Mouse (Mus musculus): ENCODE data around the gene Calcrl. TPM values are rescaled to one million over a fixed set of nuclear protein-coding genes. Genes with fewer than 3 reads are reported as not detected.
A peak's percentile ranks its signal among the peaks of the same experiment; 100 is the strongest.
"Not testable (repeated sequence)": the region's sequence is repeated elsewhere in the genome, so short reads cannot be mapped to it uniquely, and the experiment has no call there.

Calcrl gene
- total RNA-seq, 2 experiments from 2014 or later = 11.5 to 15.0 TPM

DNA sequence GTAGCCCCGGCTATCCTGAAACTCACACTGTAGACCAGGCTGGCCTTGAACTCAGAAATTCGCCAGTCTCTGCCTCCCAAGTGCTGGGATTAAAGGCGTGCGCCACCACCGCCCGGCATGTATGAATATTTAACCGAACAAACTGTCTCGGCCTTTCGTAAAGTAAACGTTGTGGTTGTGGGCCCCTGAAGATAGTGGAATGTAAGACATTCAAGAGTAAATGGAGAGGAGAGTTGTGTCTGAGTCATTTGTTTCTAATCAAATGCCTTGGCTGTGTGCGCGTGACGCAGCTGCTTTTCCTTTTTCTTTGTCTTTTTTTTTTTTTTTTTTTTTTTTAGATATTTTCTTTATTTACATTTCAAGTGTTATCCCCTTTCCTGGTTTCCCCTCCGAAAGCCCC is 36.7 kb downstream of the Calcrl start:
- not testable (repeated sequence) for DNase-seq

DNA sequence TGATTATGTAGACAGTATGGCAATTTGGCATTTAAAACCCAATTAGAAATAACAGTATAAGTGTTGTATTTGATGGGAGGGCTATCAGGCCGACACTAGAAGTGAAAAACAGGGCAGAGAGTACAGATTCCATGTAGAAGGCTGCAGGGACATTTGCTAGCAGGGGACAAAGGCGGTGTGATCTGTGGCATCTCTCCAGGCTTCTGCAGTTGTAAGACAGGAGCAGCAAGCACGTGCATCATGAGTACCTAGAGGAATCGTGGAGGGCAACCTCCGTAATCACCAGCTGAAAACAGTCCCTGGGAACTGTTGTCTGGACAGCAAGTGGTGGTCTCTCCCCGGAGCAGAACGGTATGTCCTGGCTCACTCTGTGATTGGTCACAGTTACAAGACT is 37.2 kb downstream of the Calcrl start:
- DNase-seq = no peak

DNA sequence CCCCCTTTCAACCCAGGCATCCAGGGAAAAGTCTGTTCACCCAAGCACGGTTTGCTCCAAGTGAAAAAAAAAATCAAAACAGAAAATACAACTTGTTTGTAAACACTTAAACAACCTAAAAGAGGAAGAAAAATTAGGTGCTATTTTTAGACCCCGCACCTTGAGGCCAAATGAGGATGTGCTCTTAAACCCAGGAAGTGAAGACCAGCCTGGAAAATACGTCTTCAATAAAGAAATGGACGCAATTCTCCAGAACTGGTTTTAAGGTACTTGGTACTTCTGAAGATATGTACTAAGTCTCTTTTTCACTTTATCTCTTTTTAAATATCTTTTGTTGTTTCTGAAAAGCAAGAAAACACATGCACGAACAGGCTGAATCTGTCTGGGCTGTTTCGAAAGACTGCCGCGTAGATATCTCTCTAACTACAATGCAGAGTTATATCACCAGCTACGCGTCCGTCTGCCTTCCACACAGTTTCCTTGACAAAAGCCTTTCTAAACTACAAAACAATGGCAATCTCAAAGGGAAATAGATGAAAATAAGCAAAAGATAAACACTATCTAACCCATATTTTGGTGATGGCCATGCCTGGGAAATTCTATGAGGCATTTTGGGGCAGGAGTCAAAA is 37.7 kb downstream of the Calcrl start:
- DNase-seq = no peak

DNA sequence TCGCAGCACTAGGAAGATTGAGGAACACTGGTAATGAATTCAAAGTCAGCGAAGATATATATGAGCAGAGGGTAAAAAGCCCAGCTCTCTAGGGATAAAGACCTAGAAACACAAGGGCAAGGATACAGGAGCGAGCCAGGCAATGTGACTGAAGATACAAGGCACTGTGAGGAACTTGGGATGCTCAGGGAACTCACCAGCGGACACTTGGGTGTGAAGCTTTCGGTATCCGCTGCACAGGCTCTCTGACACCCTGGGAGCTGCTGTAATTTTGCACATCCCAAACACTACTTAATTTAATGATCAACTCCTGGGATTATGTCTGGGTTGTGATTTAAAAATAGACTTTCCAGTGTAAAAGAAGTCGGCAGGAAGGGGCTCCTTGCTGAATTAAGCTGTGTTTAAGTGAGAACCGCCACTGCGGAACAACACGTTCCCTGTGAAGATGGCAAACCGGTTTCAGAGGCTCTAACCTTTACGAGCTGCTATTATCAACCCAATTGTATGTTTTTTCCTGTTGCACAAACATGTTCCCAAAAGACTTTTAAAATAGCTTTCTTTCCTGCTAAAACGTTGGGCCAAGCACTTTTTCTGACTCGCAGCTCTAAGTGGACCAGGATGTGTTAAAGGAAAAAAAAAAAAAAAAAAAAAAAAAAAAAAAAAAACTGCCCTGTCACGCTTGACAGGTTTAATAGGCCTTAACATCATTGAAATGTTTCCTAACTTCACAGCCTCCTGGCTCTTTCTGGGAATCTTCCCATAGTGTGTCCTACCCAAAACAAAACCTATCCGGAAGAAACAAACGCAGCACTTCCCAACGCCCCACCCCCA is 38.4 kb downstream of the Calcrl start:
- peak; percentile 25 for DNase-seq

DNA sequence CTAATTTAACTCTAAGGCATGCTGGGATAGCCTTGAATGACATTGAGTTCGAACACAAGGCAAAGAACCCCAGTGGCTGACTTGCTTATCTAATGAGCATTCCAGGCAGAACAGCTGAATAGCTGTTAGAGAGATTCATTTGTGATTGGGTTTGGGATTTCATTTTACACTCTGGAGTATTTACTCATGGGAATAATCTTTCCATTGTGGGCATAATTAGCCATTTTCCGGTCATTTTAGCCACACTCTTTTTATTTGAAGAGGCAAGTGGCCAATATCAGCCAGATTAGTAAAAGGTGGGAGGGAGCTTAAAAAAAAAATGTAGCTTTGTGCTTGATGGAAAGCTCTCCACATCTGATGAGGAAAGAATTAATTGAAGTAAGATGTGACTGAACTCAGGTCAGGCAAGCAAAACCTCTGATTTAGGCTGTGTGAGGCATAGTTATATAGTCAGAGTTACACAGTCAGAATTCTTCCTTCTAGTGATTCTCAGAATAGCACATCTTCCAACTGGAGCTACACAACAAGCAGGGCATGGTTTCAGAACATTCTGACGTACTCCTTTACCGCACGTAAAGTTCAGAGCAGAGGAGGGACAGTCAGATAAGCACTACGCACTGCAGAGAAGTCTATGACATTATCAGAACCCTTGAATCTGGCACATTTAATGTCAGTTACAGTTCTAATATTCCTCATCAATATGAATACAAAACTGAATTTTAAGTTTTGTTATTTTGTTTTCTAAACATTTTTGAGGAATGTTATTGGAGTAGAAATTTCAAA is 40.1 kb downstream of the Calcrl start:
- DNase-seq = no peak

DNA sequence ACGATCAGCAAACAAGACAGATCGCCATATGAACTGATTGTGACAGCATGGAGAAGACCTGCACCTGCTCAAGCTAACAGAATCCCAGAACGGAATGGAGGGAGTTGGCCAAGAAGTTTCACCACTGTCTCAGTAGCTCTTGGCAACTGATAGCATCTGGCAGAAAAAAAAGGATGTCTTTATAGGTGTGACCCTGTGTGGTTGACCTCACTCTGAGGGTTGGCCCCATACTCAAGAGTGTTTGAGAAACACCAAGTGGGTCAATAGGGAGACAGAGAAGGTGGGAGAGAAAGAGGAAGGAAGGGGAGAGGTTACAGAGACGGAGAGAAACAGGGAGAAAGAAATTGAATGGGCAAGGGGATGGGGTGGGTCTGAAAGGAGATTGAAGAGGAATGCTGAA is 41.4 kb downstream of the Calcrl start:
- no peak for DNase-seq

DNA sequence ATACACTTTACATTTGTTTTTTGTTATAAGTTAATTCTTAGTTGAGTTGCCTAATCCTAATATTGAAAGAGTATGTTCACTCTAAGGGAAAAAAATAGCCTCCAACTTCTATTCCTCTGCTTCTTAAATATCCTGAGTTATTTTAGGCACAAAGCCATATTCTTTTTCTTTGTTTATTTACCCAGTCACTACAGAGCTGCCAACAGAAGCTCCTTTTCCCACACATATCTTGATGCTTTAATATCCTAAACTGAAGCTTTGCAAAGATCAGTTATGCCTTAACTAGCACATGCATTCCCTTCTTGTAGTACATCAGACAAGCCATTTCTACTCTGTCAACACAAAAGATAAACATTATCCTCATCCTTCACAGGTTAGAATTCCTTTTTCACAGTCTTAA is 42.7 kb downstream of the Calcrl start:
- DNase-seq = no peak

DNA sequence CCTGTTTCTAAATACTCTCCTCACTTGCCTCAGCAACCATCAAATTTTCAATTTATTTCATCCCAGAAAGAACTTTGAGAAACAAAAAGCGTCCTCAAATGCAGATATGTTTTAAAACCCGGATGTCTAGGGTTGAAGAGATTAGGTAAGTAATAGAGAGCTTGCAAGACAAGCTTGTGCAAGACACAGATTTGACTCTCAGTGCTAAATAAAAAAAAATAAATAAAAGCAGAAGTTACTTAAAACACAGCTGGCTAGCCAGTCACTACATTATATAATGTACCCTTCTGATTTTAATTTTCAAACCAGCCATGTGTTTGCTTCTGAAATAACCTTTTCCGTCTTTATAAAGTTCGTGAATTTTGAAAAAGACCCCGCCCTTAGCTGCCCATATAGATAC is 43.2 kb downstream of the Calcrl start:
- no peak for DNase-seq

DNA sequence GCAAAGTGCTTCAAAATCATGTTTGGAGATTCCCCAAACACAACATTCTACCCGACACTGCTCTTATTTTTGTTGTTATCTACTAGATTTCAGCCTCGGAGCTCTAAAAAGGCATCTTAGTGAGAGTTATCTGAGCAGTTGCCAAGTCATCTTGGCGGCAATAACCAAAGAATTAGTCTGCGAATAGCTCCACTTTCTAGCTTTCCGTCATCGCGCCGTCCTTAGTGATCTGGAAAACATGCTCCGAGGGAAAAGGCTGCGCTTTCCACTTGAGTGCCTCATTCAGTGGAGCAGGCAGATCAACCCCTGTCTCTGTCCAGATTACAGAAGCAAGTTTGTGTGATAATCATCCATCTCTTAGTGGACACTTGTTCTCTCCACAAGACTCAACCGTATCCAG is 44.4 kb downstream of the Calcrl start:
- DNase-seq = no peak

DNA sequence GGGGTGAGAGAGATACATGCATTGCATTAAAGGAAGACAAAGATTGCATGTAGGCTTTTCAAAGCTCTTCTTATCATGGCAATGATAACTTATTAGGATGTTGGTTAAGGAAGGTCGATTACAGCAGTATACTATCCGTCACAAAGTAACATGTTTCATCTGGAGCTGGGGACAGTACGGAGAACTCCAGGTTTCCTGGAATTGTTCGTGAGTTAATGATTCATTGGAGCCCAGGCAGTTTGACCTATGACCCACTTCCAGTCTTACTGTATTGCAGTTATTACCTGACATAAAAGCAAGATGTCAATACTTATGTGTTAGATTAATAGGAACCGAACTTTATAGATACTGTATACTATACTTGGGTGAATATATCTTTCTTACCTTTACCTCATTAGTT is 46.5 kb downstream of the Calcrl start:
- no peak for DNase-seq

DNA sequence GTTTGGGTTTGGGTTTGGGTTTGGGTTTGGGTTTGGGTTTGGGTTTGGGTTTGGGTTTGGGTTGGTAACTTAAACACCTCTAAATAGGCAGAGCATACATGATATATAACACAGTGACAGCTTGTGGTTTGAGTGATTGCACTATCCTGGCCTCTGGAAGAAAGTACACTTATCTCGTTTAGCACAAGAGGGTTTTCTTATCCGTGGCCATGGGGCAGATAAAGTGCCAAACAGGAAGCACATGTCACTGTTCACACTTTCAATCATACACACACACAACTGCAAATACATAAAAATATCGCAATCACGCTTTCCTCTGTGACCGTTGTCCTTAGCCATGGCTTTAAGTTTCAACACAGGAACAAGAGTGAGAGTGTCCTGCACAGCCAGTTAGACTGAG is 56.0 kb downstream of the Calcrl start:
- no peak for DNase-seq

DNA sequence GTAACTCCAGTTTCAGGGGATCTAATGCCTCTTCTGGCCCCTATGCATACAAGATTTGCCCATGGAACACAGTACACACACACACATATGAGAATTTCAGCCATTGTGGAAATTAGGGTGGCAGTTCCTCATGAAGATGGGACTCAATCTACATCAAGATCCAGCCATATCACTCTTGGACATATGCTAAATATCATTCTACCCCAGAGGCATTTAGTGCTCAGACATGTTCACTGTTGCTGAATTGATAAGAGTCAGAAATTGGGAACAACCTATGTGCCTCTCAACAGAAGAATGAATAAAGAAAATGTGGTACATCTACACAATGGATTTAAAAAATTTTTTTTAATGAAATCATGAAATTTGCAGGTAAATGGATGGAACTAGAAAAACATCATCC is 58.5 kb downstream of the Calcrl start:
- DNase-seq = no peak

DNA sequence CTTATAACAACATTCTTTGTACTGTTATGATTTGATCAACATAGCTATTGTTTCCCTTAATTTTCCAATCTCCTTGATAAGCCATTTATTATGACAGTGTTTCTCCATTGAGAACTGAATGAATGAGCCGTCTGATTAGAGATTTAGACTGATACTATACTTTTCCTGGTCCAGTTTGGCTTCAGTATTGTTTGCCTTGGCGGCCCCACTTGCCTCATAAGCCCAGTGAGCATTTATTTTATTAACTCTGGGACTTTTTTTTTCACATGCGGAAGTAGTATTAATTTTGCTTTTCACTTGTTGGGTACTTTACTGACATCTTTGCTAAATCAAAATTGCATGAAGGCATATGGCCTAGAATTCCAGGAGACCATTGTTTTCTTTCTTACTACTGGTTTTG is 59.9 kb downstream of the Calcrl start:
- DNase-seq = no peak

DNA sequence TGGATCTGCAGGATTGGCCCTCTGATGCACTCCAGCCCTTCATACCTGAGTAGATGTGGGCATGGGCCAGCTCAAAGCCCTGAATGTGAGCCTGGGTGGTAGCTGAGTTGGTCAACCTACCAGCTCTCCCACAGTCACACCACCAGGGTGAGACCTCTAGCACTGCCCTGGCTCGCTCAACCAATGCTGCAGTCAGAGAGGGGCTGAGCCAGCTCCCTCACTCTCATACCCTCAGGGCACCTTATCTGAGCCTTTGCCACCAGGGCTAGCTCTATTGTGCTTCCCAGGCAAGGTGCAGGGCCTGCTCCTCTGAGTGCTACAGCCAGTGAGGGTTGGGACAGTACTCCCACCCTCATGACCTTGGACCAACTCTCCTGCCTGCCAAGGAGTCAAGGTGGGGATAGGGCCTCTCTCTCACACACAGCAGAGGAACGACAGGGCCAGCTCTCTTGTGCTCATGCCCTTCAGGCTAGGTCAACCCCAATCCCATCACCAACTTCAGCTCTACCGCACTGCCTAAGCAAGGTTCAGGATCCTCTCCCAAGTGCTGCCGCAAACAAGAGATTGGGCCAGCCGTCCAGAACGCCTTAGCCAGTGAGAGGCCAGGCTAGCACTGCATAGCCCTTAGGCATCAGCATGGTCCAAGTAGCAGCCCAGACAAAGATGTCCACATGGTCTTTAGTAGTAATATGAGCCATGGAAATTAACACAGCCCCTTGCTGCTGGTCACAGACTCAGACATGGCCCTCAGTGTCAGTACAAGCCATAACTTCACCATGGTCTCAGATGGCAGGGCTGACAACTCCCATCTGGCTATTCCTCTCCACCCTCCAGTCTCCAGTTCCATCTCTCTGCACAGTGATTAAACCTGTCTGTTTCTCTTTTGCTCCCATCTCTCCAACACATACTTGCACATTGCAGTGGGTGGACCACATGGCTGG is 62.2 kb downstream of the Calcrl start:
- DNase-seq = no peak

DNA sequence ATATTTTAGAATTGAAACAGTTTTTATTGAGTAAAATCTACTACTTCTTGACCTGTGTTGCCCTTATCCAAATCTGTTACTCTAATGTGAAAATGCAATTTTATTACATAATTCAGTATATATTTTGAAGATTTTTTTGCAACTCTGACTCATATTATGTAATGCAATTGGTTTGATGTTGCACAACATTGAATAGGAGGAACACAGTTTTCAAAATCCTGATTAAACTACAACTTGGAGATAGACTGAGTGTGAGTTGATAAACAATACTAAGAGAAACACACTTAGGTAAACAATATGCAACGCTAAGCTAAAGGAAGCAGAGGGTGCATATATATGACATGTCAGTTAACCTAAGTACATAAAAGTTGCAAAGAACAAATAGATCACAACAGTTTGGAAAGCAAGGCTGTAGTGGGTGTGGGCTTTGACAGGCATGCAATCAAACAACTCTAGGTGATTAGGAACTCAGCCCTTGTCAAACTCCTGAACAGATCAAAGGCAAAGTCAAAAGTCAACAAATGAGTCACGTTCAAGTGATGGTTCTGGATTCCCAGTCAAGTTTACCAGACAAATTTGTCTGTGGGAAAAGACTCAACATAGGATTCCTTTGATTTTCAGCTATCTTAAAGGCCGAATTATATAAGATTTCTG is 66.4 kb downstream of the Calcrl start:
- no peak for DNase-seq

DNA sequence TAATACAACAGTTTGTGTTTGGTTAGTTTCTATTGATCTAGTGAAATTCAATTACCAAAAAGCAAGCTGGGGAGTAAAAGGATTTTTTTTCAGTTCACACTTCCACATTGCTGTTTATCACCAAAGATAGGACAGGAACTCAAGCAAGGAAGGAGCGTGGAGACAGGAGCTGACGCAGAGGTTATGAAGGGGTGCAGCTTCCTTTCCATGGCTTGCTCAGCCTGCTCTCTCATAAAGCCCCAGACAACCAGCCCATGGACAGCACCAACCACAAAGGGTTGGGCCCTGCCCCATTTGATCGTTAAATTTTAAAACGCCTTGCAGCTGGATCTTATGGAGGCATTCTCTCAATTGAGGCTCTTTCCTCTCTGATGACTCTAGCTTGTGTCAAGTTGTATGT is 69.9 kb downstream of the Calcrl start:
- no peak for DNase-seq

DNA sequence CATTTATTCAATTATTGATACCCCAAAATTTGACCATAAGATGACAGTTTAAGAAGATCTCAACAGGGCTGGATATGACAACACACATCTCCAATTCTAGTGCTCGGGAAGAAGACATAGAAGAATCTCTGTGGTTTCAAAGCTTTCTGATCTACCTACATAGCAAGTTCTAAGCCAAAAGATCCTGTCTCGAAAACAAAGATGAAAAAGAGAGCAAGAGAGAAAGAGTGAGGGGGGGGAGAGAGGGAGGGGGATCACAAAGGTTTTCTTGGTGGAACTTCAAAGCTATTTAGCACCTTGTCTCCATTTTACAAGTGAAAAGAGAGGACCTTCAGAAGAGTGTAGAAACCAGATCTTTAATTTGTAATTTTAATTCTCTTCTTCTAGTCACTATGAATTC is 77.8 kb downstream of the Calcrl start:
- no peak for DNase-seq

DNA sequence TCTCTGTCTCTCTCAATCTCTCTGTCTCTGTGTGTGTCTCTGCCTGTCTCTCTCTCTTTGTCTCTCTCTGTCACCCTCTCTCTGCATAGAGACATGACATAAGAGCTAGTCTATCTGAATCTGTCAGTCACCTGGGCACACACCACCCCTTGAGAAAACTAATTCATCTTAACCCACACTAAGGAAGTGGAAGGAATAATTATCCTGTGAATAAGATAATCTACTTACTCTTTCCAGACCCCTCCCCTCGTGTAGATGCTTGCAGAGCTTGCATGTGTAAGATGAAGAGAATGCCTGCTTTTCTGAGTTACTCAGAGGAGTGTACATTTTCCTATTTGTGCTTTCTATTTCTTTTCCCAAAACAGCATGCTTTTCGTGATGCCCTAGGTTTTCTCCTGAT is 81.5 kb downstream of the Calcrl start:
- DNase-seq = no peak

DNA sequence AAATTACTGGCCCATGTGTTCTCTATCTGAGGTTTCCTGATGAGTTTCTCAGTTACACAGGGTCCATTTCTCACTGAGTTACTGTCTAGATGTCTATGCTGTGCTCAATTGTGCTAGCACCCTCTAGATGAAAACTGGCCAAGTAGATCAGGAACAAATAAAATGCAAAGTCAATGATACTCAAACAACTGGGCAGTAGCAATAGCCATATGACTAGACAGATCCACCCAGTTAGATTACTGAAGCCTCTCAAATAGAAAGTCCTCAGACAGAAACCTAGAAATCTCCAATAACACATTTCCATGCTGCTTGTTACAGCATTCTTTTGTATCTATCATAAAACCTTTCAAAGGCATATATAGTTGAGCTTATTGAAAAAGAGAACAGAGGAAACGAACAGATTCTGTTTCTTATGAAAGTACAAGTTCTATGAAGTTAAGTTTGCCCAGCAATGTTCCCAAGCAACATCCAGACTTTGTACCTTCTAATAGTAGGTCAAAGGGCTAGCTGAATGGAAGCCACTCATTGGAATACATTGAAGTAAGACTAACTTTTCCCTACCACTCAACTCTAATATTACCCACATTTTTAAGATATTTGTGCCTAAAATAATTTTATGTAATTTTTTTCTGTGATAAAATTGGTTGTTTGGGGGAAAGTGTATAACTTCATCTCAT is 87.3 kb downstream of the Calcrl start:
- DNase-seq = no peak

DNA sequence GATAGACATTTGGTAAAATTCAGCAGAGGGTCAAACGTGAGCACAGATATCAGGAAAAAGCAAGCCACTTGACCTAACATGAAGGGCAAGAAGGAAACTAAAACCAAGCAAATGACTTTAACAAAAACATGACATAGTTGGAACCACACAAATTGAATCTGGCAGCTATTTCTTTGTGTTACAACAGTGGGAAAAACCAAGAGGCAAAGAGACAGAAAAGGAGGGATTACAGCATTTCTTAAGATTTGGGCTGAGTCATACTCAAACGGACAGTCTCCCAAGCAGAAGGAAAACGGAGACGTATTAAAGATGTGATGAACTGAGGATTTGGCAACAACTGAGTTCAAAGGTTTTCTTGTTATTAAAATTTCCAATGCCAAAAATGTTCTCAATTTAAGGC is 88.9 kb downstream of the Calcrl start:
- no peak for DNase-seq

Measured in gastrocnemius, postnatal 25 days (tissue).